Mouse (Mus musculus) hindbrain, embryonic 14.5 days (tissue): ENCODE data around the gene Tecr. TPM values are rescaled to one million over a fixed set of nuclear protein-coding genes. Genes with fewer than 3 reads are reported as not detected.
"Not testable (repeated sequence)": the region's sequence is repeated elsewhere in the genome, so short reads cannot be mapped to it uniquely, and the experiment has no call there.

ENCODE experiments used
- ATAC-seq: fragments of 200-750 bp; cut with Nextera tagmentation; 2 replicates; pipeline ENCODE4 v1.8.0; 2017; ENCODE audit warnings: moderate number of reproducible peaks, mild to moderate bottlenecking, moderate TSS enrichment, moderate library complexity; ENCODE audit not compliant: low FRiP score
- DNase-seq: peaks from one replicate; pipeline ENCODE4 v3.0.0-alpha.2; 2015; ENCODE audit warnings: low spot score
- H3K27ac ChIP-seq: fragments of 300-500 bp; sonication (generic); 2 replicates; pipeline ENCODE4 v1.5.1; 2014; ENCODE audit warnings: mild to moderate bottlenecking, moderate library complexity
- H3K27me3 ChIP-seq: fragments of 300-500 bp; sonication (generic); 2 replicates; pipeline ENCODE4 v1.6.1; 2014; ENCODE audit warnings: mild to moderate bottlenecking, low read length, mixed read lengths; ENCODE audit not compliant: control insufficient read depth, insufficient read depth
- H3K36me3 ChIP-seq: fragments of 300-500 bp; sonication (generic); replicated peaks from 2 replicates; pipeline ENCODE4 v1.6.1; 2014; ENCODE audit not compliant: control insufficient read depth, insufficient read depth
- H3K4me1 ChIP-seq: fragments of 300-500 bp; sonication (generic); replicated peaks from 2 replicates; pipeline ENCODE4 v1.6.1; 2014; ENCODE audit warnings: antibody characterized with exemption, low read length, mixed read lengths; ENCODE audit not compliant: control insufficient read depth, insufficient read depth
- H3K4me2 ChIP-seq: fragments of 300-500 bp; sonication (generic); replicated peaks from 2 replicates; pipeline ENCODE4 v1.6.1; 2014; ENCODE audit warnings: mild to moderate bottlenecking, moderate library complexity
- H3K4me3 ChIP-seq: fragments of 300-500 bp; sonication (generic); replicated peaks from 2 replicates; pipeline ENCODE4 v1.5.1; 2014; ENCODE audit warnings: mild to moderate bottlenecking, low read length
- H3K9ac ChIP-seq: fragments of 300-500 bp; sonication (generic); 2 replicates; pipeline ENCODE4 v1.6.1; 2014
- H3K9me3 ChIP-seq: fragments of 300-500 bp; sonication (generic); 2 replicates; pipeline ENCODE4 v1.6.1; 2016; ENCODE audit warnings: low read length; ENCODE audit not compliant: control insufficient read depth
- WGBS: fragments of 180-500 bp; shearing (Covaris S2); extraction: QIAGEN DNeasy Blood & Tissue Kit; methylation state at CpG from one replicate; pipeline ENCODE4 v1.1.7; 2014; 5-methylcytosine and 5-hydroxymethylcytosine counted together
- polyA plus RNA-seq: library from polyadenylated mRNA; unstranded; fragments of >200 nt; fragmentation: Nextera tagmentation; extraction: Ambion mirVana; gene quantifications from 2 replicates; pipeline ENCODE4 v1.2.1, GENCODE M21; 2014

Gene Tecr
- polyA plus RNA-seq, 1 experiment from 2014 or later, result 1,444 TPM

- WGBS, result 93% methylated on average over 10 of the region's 10 CpGs
- peaks cover 45% of the 10 kb centered on the region for H3K36me3 ChIP-seq
- no peak for DNase-seq
- no peaks in the 10 kb centered on the region for H3K9me3 ChIP-seq
- H3K27ac ChIP-seq, result no peak overlapping the region
- H3K9ac ChIP-seq, result no peak overlapping the region
- H3K4me3 ChIP-seq, result no peak overlapping the region
- no peaks in the 10 kb centered on the region for H3K27me3 ChIP-seq
- H3K4me2 ChIP-seq, result no peak overlapping the region
- H3K4me1 ChIP-seq, result peaks cover 21% of the 10 kb centered on the region; the same call in 1 of the 2 replicates
- ATAC-seq, result no peak
Observed at GRCm38 (mm10) chr8:83571791-83572190, 36.0 kb downstream of the Tecr start.

DNA sequence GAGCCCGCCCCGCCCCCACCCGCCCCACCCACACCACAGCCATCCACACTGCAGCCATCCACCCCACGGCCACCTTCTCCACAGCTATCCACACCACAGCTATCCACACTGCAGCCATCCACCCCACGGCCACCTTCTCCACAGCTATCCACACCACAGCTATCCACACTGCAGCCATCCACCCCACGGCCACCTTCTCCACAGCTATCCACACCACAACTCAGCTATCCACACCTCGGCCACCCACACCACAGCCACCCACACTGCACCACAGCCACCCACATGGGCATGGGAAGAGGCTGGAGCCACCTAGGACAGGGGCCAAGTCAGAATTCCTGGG is 36.8 kb downstream of the Tecr start:
- H3K36me3 ChIP-seq, result peaks cover 45% of the 10 kb centered on the region
- DNase-seq, result not testable (repeated sequence)

DNA sequence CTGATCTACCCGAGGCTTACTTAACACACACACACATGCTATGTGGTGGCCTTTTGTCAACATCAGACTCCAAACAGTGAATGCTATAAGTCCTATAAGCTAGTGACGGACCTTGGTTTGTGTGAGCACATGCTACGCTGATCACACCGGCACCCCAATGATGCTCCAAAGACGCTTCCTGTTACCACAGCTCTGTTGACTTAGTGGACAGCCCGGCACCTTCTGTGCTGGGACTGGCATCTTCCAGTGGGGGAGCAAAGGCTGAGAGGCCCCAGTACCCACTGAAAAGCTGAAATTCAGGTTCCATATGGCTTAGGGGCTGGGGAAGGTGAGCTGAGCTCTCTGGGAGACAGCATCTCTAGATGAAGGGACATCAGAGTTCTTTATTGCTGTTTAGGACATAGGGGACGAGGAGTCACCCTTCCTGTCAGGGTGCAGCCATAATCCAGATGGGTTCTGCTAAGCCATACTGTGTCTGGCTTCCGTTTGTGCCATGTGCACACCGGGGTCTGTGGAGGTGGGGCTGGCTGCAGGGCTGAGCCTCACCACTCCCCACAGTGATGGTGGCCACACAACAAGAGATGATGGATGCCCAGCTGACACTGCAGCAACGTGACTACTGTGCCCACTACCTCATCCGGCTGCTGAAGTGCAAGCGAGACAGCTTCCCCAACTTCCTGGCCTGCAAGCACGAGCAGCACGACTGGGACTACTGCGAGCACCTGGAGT is 37.3 kb downstream of the Tecr start:
- Histone ChIP-seq H3K9me3 (no peaks in the 10 kb centered on the region), H3K4me2 (no peak overlapping the region), H3K27me3 (no peaks in the 10 kb centered on the region), H3K36me3 (peaks cover 45% of the 10 kb centered on the region), H3K9ac (no peak overlapping the region), H3K4me3 (no peak overlapping the region), H3K4me1 (peaks cover 15% of the 10 kb centered on the region; the same call in 1 of the 2 replicates), H3K27ac (no peak overlapping the region)
- 85% methylated on average over 15 of the region's 15 CpGs for WGBS
- DNase-seq (no peak), ATAC-seq (no peak)

More for the DNA sequence above, 36.8 kb downstream of the Tecr start:
- H3K4me1 ChIP-seq, result peaks cover 17% of the 10 kb centered on the region; the same call in 1 of the 2 replicates
- H3K27ac ChIP-seq, ATAC-seq, H3K9me3 ChIP-seq, H3K27me3 ChIP-seq, H3K4me3 ChIP-seq, H3K4me2 ChIP-seq, H3K9ac ChIP-seq: not testable (repeated sequence)
- 98% methylated on average over 5 of the region's 7 CpGs for WGBS

GRCm38 (mm10) chr8:83569165-83569564 is 38.6 kb downstream of the Tecr start:
- Histone ChIP-seq H3K4me1 (peaks cover 15% of the 10 kb centered on the region; the same call in 1 of the 2 replicates), H3K9ac (no peak overlapping the region), H3K4me2 (no peak overlapping the region), H3K36me3 (peaks cover 45% of the 10 kb centered on the region), H3K4me3 (no peak overlapping the region), H3K27me3 (no peaks in the 10 kb centered on the region), H3K27ac (no peak overlapping the region), H3K9me3 (no peaks in the 10 kb centered on the region)
- no peak for DNase-seq
- no peak for ATAC-seq
- WGBS, result 80% methylated on average over 4 of the region's 4 CpGs

DNA sequence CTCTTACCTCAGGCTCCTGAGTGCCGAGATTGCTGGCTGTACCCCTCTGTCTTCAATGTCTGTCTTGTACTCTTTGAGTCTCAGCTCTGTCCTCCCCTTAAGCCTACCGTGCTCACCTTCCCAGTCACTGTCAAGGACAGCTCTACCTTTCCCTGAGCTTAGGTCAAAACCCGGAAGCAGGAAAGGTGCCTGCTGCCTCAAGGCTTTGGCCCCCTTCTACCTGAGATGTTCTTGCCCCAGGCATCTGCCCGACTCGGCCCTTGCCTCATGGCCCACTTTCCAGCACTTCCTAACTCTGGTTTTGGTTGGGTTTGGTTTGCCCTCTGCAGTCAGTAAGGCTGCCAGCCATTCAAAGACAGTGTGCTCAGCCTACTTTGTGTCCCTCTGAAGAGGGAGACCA is 39.0 kb downstream of the Tecr start:
- H3K27me3 ChIP-seq, result no peaks in the 10 kb centered on the region
- 84% methylated on average over 5 of the region's 5 CpGs for WGBS
- H3K9me3 ChIP-seq, result no peaks in the 10 kb centered on the region
- no peak overlapping the region for H3K27ac ChIP-seq
- H3K4me2 ChIP-seq, result no peak overlapping the region
- no peak overlapping the region for H3K4me3 ChIP-seq
- H3K9ac ChIP-seq, result no peak overlapping the region
- ATAC-seq (no peak), DNase-seq (no peak)
- H3K36me3 ChIP-seq, result peaks cover 42% of the 10 kb centered on the region
- peaks cover 15% of the 10 kb centered on the region; the same call in 1 of the 2 replicates for H3K4me1 ChIP-seq

DNA sequence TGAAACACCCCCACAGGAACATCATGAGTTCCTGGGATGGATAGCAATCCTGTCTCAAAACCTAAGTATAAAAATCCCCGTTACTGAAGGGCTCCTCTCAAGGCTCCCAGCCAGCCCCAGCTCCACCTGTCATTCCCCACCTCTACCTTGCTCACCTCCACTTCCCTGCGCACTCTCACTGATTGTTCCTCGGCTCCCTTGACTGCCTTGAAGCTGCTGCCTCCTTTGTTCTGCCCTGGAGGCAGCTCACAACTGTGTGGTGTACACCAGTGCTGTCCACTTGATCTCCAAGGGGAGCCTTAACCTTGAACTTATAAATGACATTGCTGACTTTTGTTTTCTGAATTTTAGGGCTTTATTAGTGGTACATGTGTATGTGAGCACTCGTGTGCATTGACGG is 39.6 kb downstream of the Tecr start:
- DNase-seq (no peak), ATAC-seq (no peak)
- Histone ChIP-seq H3K4me1 (peaks cover 15% of the 10 kb centered on the region; the same call in 1 of the 2 replicates), H3K4me3 (no peak overlapping the region), H3K9ac (0 out of 2 replicates have a peak overlapping the region, but pooled peaks have one; percentile 78), H3K9me3 (no peaks in the 10 kb centered on the region), H3K36me3 (peaks cover 36% of the 10 kb centered on the region), H3K27ac (no peak overlapping the region), H3K4me2 (peak overlapping the region; percentile 55; the same call in 1 of the 2 replicates), H3K27me3 (no peaks in the 10 kb centered on the region)
- 68% methylated on average over 5 of the region's 5 CpGs for whole genome bisulfite sequencing

- H3K27me3 ChIP-seq, result no peaks in the 10 kb centered on the region
- H3K27ac ChIP-seq, result no peak overlapping the region
- H3K9me3 ChIP-seq, result no peaks in the 10 kb centered on the region
- peaks cover 15% of the 10 kb centered on the region; the same call in 1 of the 2 replicates for H3K4me1 ChIP-seq
- peaks cover 31% of the 10 kb centered on the region for H3K36me3 ChIP-seq
- DNase-seq (no peak), ATAC-seq (no peak)
- H3K4me2 ChIP-seq, result peak overlapping the region; percentile 55
- peak overlapping the region; percentile 68 for H3K4me3 ChIP-seq
- peak overlapping the region; percentile 78 for H3K9ac ChIP-seq
- 59% methylated on average over 3 of the region's 3 CpGs for WGBS
Observed at GRCm38 (mm10) chr8:83567668-83568067, 40.1 kb downstream of the Tecr start.

GRCm38 (mm10) chr8:83566469-83567395 is 41.0 kb downstream of the Tecr start, which contains the start of gene Ndufb7:
TSS of gene Ndufb7 (plus strand) at chr8:83566671.
- DNase-seq, result peak; percentile 96
- Histone ChIP-seq H3K4me1 (peaks cover 15% of the 10 kb centered on the region; the same call in 1 of the 2 replicates), H3K9ac (peak within 1 kb of the TSS; percentile 78), H3K27ac (peak within 1 kb of the TSS; percentile 84), H3K36me3 (peaks cover 22% of the 10 kb centered on the region), H3K9me3 (no peaks in the 10 kb centered on the region), H3K4me2 (peak within 1 kb of the TSS; percentile 55), H3K27me3 (no peaks in the 10 kb centered on the region), H3K4me3 (peak within 1 kb of the TSS; percentile 68)
- WGBS, result under 1% methylated on average over 48 of the region's 48 CpGs
- ATAC-seq, result peak; percentile 89
